Mouse (Mus musculus): Measurements from ENCODE around the gene Rps24.
A peak's percentile ranks its signal among the peaks of the same experiment; 100 is the strongest.
"Not testable (repeated sequence)": the region's sequence is repeated elsewhere in the genome, so short reads cannot be mapped to it uniquely, and the experiment has no call there.

Gene Rps24

DNA sequence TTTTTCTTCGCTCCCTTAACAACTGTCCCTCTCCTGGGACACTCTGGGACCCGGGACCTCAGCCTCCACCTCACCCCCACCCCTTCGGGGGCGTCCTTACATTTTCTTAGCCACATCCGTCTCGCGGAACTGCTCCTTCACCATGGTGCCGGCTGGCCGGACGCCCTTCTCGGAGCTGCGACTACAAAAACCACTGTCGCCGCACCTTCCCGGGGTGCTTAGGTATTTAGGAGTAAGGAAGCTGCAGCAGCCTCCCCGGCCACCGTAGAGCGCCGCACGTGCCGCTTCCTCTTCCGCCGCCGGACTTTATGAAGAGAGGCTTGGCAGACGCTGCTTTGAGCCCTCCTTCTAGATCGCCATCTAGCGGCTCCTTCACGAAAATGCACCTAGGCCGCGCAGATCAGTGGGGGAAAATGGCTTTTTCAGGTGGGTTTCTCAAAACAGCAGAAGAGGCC, at the start of gene Rps24, which contains the start of gene Polr3a:
TSS of gene Rps24 (plus strand) at position 353 of the 455 bp plus-strand sequence.
TSS of gene Polr3a (minus strand) at position 286 of the 455 bp plus-strand sequence.
- DNase-seq (ENCODE audit: low spot score): peak; percentile 92

DNA sequence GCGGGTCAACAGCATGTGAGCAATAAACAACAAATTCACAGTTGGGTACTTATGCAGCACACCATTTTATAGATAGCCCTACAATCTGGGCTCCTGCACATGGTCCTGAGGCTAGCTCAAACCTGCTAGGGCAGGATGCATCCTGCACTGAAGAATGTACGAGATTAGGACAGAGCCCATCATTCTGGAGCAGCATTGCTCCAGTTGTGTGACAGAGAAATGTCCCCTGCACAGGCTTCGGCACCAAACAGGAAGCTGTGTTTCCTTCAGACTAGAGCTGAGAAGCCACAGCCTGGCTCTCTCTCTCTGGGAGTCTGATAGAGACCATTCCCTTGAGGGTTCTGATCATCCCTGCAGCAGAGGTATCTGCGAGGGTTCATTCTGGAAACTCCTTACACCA, 43.4 kb upstream of the Rps24 start:
- not testable (repeated sequence) for DNase-seq (ENCODE audit: low spot score)

DNA sequence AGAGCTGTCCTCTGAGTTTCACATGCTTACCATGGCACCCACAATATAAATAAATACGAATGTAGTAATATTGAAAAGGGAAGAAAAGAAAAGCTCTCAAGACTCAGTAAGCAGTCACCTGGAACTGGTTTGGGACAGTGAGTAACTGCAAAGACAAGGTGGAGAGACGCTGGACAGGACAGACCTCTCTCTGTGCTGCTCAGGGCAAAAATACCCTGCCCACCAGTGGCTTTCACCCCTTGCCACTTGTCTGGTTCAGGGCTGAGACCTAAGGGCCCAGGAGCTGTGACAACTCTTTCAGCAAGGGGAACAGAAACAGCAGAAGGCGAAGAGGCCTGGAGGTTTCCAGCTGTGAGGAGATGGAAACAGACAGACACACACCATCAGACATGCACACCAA, 28.7 kb upstream of the Rps24 start:
- DNase-seq (ENCODE audit: low spot score): no peak

DNA sequence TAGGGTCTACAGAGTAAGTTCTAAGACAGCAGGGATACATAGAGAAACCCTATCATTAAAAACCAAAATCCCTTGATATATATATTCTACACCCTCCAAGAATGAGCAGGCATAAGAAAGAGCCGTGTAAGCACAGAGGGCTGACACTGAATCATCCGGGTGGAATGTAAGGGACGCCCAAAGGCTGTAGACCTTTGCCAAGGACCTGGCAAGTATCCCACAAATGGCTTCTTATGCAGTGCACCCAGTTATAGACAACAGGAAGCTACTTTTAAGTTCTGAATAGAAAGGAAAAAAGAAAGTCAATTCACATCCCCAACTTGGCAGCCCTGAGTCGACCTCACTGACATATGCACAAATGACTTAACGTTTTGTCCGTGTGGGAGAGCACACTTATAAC, 18.1 kb upstream of the Rps24 start:
- no peak for DNase-seq (ENCODE audit: low spot score)

DNA sequence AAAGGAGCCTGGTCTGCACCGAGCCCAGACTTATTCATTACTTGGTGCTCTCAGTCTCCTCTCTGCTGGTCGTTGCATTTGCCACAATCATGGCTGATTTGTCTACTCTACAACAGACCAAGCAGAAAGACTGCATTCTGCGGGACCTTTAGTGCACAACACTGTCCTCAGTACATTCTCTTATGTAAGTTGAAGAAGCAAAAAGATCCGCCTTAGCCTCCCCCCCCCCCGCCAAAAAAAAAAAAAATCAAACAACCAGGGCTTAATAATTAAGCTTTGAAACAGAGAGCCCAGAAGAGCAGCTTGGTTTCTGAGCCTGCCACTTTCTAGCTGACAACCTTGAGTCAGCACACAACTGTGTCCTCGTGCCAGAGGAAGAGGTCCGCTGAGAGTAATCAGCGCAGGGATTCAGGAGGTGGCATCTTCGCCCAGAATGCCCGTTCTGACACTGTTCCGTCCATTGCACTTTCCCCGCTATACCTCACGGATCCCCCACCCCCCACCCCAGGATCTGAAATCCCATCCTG, 621 bp upstream of the Rps24 start:
- peak; percentile 64 for DNase-seq (ENCODE audit: low spot score)

DNA sequence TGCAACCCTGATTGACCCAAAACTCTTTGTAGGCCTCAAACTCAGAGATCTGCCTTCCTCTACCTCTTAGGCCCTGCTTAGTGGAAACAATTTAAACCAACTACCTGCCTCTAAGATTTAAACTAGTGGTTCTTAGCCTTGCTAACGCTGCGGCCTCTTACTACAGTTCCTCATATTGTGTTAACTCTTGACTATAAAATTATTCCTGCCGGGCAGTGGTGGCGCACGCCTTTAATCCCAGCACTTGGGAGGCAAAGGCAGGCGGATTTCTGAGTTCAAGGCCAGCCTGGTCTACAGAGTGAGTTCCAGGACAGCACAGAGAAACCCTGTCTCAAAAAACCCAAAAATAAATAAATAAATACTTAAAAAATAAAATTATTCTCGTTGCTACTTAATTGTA, 2.8 kb downstream of the Rps24 start:
- not testable (repeated sequence) for DNase-seq (ENCODE audit: low spot score)

DNA sequence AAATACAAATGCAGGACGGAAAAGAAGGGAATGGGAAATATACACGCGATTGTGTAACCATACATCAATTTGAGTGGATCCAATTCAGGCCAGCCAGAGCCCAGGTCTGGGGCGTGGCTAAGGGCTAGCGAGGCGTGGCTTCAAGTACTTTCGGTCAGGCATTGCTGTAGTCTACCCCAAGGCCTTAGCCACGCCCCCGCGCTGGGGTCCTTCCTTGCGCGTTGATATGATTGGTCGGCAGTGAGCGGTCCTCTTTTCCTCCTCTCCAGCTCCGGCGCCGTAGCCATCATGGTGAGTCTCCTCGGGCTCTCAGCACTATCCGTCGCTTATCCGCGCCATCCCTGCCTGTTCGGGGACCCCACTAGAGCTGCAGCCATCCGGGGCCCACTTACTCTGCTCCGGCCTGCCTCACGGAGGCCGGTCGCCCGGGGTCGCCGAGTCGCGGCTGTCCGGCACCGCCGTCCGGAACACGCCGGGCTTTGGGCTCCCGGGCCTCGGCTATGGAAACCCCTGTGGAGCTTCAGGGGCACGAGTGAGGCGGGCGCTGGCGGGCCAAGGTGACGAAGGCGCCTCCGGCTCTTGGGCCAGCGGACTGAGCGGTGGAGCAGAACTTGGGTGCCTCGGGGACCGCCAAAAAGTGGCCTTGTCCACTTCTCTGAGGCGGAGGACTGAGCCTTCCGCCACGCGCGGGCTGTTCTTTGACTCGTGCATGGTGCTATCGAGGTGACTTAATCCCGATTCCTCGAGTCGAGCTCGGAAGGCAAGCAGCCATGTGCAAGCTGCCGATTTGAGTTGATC, 3.7 kb downstream of the Rps24 start:
- peak; percentile 94 for DNase-seq (ENCODE audit: low spot score)

DNA sequence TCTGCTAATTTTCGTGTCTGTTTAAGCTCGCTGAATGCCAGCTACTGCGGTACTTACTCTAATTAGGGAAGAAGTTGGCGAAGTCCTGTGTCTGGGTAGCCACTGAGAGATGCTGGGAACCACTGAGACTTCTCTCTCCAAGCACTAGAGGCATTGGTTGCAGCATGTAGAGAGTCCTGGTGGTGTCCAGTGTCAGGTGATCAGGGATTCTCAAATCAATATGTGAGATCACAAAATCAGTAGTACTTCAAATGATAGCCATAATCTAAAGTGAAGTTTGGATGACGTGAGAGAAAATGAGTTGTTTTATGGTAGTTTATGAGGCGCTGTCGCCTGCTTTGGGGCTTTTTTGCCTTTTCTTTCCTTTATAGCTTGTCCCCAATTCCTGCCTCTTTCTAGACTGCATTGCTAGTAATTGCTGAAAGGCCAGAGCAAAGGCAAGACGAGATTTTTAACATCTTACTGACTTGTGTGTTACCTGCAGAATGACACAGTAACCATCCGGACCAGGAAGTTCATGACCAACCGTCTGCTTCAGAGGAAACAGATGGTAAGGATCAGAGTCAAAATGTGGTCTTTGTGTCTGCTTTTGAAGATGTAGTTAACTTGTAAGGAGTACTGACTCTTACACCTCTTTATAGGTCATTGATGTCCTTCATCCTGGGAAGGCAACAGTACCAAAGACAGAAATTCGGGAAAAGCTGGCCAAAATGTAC, 4.5 kb downstream of the Rps24 start:
- DNase-seq (ENCODE audit: low spot score): no peak

DNA sequence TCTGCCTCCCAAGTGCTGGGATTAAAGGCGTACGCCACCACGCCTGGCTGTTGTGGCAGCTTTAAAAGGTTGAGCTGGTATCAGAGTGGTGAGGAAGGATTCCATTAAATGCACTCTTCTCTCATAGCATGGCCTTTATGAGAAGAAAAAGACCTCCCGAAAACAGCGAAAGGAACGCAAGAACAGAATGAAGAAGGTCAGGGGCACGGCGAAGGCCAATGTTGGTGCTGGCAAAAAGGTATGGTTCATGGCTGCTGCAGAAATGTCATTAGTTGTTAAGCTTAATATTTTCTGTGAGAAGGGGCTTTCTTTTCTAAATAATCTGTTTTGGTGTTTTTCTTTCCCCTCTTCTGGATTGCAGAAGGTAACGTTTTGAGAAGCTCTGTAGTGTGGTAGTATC, 6.3 kb downstream of the Rps24 start:
- DNase-seq (ENCODE audit: low spot score): no peak

DNA sequence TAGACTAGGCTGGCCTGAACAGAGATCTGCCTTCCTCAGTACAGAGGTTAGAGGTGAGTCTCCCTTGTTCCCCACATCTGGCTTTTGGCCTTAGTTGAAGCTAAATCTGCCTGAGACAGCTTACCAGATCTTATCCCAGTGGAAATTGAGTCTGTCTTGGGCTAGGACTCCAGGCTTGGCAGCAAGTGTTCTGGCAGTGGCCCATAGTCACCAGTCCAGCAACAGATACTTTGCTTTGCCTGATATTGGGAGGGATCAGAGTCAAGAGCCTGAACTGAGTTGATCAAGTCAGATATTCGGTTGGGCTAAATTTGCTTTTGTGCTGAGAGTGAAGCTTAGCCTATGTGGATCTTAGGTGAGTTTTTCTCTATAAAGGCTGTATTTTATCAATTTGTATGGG, 9.6 kb downstream of the Rps24 start:
- no peak for DNase-seq (ENCODE audit: low spot score)

DNA sequence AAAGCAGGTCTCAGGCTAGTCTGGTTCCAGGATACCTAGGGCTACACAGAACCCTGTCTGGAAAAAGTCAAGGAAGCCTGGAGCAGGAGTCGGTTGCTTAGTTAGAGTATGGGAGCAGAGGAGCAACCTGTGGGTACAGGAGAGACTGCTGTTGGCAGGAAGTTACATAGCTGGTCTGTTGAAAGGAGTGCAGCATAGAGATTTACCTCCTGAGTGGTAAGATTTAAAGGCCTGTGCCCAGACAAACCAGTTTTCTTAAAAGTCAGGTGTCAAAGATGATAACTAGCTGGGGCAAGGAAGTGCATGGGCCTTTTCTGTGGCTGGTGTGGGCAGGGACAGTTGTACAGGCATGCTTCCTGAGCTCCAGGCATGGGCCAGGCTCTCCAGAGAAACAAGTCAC, 10.5 kb downstream of the Rps24 start:
- no peak for DNase-seq (ENCODE audit: low spot score)

DNA sequence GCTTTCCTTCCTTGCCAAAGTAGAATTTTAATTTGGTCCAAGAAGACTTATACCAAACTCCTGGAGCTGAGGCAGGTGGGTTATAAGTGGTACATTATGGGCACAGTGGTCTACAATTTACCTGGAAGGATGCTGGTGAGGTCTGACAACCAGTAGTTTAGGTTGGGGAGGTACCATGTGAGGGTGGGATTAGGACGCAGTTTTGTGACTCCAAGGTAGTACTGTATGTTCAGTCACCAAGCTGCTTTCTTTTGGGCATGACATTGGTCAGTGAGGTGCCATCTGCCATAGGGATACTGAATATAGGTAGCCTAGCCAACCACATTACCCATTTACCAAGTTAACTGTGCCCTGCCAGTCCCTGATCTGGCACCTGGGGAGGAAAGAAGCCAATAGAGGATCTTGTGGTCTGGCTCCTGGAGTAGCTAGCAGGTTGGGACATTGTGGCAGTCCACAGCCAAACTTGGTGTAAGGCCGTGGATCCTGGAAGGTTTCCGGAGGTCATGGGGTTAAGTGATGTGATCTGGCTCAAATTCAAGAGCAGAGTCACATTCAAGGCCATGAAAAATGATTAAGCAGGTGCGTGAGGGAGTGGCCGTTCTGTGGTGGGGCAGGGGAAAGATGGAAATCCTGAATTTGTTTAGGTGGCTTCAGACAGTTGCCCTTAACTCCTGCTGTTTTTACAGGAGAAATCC, 11.8 kb downstream of the Rps24 start:
- no peak for DNase-seq (ENCODE audit: low spot score)

DNA sequence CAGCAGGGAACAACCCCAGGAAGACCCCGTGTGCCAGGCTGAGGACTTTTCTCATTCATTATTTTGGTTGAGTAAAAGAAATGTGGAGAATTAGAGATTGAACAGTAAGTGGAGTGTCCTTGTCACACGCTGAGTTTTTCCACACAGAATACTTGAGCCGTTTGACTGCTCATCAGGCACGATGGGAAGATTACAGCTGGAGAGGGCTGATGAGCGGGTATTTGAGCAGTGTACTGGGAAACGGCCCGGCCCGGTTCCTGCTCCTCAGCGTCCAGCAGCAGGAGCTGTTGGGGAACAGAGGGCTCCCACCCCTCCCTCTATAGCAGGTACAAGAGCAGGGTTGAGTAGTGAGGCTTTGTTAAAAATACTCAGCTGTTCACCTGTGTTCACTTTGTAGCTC, 12.6 kb downstream of the Rps24 start:
- no peak for DNase-seq (ENCODE audit: low spot score)

DNA sequence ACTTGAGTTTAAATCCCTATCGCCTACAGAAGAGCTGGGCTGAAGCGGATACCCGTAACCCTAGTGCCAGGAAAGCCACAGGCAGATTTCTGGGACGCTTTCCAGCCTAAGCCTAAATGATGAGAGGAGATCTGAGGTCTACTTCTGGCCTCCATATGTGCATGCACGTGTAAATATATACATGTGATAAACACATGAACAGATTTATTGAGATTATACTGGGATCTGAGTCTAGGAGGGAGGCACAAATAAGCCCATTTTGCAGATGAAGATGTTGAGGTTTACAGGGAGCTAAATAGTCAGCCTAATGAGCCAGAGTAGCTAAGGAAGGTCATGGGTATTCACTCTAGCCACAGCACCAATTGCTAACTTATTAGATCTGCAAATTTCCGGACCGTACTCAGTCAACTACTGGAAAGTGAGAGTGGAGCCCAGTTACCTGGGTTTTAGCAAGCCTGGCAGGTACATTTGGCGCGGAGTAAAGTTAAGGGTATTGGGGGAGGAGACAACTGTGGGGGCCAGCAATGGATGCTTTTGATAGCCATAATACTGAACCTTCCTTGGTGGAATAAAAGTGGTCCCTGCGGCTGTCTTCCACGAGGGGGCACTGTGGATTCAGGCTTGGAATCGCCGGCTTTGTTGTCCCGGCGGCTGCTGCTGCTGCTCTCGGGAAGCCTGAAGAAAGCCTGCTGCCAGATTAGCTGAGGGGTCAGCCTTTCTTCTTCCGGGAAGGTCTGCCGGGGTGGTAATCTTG, 13.3 kb downstream of the Rps24 start:
- peak; percentile 86 for DNase-seq (ENCODE audit: low spot score)

DNA sequence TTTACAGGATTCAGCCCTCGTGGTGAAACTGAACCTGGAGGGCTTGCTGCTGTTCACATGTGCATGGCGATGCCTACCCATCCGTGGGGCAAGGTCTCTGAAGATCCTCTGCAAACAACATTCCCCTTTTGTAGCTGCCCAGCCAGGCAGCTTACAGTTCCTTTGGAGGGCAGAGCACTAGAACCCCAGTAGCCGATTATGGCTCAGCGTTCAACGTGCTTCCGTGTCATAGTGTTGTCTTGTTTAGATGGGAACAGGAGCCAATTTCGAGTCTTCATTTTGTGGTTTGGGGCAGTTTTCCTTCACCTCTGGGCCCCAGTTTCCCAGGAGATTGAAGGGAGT, 13.9 kb downstream of the Rps24 start:
- no peak for DNase-seq (ENCODE audit: low spot score)

DNA sequence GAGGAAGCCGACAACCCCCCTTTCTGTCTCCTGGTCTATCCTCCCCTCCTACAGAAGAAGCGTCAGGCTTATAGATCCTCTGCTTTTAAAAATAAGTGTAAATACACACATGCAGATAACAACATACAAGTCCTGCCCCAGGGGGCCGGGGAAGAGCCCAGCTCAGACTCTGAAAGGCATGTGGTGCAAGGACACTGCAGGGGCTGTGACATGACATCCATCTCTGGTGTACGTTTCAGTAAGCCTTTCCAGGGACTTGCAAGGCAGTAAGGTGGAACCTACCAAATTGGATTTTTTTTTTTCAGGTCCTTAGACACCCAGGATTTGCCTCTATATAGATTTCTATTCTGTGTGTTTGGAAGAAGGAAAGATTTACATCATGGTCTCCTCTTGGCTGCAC, 14.3 kb downstream of the Rps24 start:
- no peak for DNase-seq (ENCODE audit: low spot score)

DNA sequence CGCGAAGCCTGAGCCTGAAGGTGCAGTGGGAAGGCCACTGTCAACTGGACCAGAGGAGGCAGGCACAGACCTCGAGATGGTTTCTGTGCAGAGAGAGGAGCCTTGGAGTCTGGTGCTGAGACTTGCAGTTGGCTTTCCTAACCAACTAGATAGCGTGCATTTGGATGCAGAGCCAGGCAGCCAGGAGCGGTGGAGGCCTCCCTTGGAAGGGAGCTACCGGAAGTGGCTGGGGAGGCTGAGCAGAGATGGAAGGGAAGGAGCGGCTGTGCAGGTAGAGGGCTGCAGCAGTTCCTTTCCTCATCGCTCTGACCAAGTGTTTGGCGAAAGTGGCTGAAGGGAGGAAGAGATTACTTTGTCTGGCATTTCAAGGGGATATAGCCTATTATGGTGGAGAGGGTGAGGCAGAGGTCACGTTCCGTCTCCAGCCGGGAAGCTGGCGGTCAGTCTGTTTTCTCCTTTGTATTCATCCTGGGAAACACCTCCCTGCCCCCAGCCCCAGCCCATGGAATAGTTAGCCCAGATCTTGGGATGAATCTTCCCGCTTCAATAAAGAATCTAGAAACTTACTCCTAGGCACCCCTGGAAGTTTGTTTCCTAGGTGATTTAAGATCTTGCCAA, 20.6 kb downstream of the Rps24 start:
- DNase-seq (ENCODE audit: low spot score): no peak

DNA sequence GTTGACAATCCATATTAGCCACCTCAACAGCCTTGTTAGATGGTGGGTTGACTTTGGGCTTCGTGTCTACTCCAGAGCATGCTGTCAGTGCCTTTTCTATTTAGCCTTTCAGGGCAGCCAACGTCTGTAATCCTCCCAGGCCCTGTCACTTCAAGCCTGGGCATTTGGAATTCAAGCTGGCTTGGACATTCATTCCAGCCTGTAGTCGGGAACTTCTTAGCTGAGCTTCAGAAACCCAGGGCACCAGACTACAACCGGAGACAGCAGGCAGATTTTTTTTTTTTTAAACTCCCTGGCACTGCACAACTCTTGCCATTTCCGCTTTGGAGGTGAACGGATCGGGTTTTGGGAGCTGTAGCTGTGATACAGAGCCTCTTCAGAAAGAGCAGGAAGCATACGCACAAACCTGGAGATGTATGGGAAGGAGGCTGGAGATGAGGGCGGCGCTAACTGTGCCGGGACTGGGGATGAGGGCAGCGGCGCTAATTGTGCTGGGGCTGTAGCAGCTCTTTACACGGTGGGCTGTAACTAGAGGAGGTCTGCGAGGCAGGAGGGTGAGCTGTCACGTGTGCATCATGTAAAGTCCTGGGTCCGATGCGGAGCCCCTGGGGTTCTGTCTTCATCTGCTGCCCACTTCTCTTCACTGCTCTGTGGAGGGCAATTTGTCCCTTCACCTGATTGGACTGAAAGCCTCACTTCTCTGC, 21.3 kb downstream of the Rps24 start:
- no peak for DNase-seq (ENCODE audit: low spot score)

DNA sequence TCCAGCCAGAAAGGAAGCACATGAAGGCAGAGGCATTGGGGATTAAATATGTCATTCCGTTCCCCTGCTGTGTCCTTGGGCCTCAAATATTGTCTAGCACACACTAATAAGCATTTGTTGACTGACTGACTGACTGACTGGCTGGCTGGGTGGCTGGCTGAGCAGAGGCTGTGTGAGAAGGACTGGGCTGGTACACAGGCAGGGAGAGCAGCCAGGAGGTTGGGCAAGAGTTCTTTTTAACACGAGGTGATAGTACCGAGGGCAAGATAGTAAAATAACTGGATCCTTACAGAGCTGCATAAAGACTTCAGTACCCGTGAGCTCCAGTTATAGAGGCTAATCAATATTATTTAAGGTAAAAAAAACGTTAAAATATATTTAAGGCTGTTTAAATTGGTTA, 22.6 kb downstream of the Rps24 start:
- no peak for DNase-seq (ENCODE audit: low spot score)

DNA sequence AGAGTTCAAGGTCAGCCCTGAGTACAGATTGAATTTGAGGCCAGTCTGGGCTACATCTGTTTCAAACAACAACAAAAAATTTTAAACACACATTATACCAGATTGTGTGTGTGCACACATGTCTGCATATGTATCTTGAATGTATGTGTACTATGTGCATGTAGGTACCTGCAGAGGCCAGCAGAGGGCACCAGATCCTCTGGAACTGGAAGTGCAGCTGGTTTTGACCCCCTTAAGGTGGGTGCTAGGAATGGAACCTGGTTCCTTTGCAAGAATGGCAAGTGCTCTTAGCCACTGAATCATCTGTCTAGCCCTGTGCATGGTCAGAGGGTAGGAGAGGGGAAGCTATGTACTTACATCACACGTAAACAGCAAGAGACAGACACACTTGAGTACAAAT, 23.3 kb downstream of the Rps24 start:
- no peak for DNase-seq (ENCODE audit: low spot score)

DNA sequence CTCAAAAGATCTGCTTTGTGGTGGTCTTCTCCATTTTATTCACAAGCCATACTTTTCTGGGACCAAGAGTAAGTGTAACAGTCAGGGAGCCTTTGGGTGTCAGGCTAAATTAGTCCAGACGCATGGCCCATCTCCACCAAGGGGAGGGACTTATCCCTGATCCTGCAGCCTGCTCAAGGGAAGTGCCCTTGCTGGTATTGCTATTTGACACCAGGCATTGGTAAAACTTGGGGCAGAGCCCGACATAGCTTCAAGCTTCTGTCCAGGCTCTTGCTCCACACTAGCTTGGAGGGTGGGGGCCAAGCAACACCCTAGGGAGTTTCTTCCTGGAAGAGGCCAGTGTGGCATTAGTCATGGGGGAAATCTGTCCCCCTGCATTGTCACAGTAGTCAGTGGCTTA, 23.8 kb downstream of the Rps24 start:
- no peak for DNase-seq (ENCODE audit: low spot score)
